Mouse (Mus musculus) thymus, postnatal 4 days (tissue): ENCODE measurements around the gene Rps11.
"Not testable (repeated sequence)": the region's sequence is repeated elsewhere in the genome, so short reads cannot be mapped to it uniquely, and the experiment has no call there.

ENCODE experiments used
- DNase-seq: peaks from one replicate; pipeline ENCODE4 v3.0.0; 2021

Gene Rps11

DNA sequence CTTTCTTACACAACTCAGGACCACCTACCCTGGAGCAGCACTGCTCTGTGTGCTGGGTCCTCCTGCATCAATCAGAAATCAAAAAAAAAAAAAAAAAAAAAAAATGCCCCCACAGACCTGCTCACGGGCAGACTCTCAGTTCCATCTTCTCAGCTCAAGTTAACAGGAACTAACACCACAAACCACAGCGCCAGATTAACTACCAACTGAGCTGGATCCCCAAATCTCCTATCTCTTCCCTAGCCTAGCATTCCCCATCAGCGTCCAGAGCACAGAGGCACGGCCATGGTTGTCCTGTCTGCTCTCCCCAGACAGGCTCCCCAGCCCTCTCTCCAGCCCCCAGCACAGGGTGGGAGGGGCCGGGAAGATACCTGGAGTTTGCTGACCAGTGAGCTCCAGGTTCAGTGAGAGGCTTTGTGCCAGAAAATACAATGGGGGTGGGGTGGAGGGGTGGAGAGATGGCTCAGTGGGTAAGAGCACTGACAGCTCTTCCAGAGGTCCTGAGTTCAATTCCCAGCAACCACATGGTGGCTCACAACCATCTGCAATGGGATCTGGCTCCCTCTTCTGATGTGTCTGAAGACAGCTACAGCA, 17.1 kb downstream of the Rps11 start:
- DNase-seq = no peak

DNA sequence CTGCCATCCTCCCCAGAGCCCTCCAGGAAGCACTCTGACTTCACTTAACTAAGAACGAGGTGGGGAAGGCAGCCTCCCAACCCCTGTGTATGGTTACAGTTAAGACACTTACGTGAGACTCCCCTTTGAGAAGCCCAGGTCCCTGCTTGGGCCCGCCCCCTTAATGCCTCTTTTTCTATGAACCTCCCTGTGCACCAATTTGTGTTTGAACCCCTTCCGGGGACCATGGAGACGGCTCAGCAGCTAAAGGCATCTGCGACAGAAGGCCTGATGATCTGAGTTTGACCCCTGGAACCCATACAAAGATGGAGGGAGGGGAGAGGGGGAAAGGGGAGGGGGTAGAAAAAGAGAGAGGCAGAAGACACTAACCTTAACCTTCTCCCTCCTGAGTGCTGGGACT, 17.8 kb downstream of the Rps11 start:
- DNase-seq = no peak

DNA sequence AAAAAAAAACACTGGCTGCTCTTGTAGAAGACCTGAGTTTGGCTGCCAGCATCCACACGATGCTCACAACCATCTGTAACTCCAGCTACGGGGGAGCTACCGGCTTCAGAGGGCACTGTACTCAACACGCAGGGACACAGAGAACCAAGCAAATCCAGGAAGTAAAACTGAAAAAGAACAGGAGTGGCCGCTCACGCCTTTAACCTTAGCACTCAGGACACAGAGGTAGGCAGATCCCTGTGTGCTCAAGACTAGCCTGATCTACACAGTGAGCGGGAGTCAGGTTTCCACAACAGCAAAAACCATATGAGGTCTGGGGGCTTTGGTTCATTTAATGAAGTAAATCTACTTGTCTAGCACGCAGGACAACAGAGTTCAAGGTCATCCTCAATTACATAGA, 18.7 kb downstream of the Rps11 start:
- DNase-seq = no peak

DNA sequence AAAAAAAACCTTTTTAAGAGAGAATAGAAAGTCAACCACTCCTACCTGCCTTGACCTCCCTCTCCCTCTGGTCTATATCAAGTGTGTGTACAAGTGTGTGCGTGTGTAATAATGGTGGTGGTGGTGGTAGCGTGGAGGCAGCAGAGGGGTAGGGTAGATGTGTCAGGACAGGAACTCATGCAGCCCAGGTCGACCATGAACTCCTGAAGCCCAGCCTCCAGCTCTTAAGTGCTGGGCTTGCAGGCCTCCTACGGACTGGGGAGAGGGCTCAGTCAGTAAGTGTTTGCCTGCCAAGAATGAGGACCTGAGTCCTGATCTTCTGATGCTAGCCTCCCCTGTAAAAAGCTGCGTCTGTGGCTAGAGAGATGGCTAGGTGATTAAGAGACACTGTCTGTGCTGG, 19.3 kb downstream of the Rps11 start:
- DNase-seq = no peak

DNA sequence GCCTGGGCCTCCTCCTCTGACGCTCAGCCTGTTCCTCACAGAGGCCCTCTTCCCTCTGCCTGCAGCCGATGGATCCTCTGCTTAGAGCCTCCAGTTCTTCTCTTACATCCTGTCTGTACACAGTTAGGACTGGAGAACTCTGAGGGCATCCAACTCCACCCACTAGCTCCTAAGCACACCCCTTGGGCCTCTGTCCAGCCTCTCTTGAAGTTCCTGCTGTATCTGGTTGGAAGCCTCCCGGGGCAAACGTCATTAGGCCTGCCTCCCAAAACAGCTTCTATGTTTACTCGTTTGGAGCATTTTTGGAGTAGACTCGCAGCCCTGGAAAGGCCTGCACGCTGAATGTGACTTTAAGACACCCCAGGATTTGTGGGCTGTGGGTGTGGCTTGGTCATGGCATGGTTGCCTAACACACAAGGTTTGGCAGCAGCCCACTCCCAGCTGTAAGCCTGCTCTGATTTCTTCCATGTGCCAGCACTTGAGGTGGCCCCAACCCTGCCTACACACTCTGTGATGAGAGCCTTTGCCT, 20.5 kb downstream of the Rps11 start, which contains the start of gene Fcgrt:
Fcgrt (minus strand) TSS at position 200 of the 529 bp plus-strand sequence.
- no peak for DNase-seq

DNA sequence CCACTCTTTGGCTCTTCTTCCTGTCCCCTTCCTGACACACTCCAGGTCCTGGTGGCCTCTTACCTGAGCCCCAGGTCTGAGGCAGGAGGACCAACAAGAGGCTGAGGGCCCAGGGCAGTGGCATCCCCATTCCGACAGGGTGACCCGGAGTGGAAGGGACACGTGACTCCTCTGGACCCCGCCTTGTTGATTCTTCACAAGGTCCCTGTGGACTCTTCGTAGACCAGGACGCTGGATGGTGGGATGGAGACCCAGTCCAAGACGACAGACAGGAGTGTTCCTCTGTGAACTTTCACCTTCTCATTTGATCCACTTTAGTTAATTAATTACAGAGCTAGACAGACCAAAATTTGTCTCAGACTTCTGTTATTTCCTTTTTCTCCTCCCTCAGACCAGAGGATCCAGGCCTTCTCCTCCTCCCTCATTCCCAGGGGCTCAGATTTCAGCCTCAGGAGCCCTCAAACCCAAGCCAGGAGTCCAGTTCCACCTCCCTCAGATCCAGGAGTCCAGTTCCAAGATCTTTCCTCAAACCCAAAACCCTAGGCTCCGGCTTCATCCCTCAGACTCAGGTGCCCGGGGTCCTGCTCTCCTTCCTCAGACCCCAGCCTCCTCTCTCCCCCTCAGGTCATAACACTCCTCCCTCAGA, 21.2 kb downstream of the Rps11 start:
- DNase-seq = no peak

DNA sequence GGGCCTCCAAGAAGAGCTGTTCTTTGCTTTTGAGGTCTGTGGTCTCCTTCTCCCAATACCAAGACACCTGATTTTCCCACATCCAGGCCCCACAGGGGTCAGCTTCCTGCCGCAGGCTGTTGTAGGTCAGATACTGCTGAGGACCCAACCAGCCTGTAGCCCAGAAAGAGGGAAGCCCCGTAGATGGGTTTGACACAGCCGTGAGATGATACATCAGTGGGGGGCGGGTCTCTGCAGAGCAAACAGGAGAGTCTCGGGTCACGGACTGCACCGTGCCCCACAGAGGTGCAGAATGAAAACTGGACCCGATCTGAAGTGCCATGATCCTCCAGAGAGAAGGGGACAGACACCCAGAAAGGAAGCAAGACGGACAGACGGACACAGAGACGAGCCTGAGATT, 21.8 kb downstream of the Rps11 start:
- DNase-seq = no peak

DNA sequence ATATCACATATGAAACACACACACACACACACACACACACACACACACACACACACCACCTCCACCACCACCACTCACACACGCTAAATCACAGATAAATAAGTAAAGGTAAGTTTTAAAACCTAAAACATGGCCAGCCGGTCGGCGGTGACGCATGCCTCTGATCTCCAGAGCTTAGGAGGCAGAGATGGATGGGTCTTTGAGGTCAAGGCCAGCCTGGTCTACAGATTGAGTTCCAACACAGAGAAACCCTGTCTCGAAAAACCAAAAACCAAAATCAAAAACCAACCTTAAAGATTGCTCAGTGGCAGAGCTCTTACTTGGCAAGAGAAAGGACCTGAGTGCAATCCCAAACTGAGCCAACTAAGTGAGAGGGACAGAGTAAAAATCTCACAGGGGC, 24.2 kb downstream of the Rps11 start:
- no peak for DNase-seq

DNA sequence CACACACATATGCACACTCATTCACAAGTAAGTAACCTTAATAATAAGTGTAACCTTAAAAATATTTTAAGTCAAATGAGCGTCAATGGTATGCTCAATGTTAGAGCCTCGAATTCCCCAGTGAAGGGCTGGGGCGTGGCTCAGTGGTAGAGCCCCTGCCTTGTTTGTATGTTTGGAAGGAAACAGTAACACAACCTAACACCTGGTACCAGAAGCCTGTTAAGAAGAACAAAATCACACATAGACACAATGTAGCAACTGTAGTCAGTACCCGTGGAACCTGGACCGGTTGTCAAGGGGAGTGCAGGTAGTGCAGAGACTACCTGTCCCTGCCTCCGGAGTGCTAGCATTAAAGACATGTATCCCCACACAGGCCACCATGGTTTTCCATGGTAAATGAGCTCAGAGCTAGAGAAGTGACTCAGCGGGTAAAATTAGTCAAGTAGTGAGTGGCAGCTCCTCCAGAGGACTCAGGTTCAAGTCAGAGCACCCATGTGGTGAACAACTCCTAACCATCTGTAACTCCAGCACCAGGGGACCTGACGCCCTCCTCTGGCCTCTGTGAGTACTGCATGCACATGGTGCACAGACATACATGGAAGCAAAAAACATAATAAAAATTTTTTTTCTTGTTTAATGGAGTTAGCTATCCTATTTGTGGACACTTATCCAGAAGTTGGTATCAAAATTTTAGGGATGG, 25.5 kb downstream of the Rps11 start:
- peak; percentile 55 for DNase-seq

DNA sequence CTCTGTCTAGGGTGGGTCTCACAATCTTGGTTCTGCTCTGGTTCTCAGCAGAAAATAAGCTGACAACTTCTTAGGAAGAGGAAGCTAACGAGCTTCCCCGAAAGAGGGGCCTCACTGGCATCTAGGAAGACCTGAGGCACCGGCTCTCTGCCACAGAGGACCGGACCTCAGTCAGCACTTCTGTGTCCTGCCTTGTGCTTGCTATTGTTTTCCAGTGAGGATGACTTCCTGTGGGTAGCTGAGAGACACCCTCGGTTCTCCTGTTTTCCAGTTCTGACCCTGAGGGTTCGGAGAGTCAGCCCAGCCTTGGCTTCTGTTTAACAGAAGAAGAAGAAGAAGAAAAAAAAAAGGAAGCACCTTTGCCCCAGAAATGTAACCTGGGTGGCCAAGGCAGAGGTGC, 26.8 kb downstream of the Rps11 start:
- no peak for DNase-seq

DNA sequence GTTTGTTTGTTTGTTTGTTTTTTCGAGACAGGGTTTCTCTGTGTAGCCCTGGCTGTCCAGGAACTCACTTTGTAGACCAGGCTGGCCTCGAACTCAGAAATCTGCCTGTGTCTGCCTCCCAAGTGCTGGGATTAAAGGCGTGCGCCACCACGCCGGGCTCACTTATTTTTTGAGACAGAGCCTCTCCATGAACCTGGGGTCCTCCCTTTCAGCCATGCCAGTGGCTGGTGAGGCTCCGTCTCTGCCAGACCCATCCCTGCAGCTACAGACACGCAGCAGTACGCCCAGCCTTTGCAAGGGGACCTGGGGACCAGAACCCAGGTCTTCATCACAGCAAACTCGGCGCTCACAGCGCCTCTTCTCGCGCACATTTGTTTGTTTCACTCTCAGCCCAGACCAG, 28.3 kb downstream of the Rps11 start:
- DNase-seq = not testable (repeated sequence)

DNA sequence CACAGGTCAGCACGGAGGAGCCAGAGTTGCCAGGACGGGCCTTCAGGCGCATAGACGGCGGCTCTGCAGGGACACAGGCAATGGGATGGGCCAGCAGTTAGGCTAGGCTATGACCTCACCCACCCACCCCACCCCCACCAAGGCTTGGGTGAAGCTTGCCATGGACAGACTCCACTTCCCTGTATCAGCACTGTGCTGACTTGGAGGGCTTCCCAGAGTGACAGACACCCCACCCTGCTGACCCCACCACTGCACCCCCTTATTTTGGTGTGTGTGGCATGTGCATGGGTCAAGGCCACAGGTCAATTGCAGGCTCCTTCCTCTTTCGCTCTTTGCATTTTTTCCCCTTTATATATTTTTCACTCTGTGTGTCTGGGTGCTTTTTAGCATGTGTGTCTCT, 28.9 kb downstream of the Rps11 start:
- DNase-seq = no peak

DNA sequence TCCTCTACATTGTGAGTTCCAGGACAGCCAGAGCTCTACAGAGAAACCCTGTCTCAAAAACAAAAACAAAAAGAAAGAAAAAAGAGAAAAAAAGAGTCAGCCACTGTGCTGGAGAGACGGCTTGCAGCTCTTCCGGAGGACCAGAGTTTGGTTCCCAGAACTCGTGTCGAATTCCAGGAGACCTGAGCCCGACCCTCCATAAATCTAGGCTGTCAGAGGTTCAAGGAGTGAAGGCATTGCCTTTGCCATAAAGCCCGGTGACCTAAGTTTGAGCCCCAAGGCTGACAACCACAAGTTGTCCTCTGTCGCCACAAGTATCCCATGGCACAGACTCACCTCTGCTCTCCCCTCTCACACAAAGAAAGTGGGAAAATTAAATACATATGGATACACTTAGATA, 30.1 kb downstream of the Rps11 start:
- no peak for DNase-seq

DNA sequence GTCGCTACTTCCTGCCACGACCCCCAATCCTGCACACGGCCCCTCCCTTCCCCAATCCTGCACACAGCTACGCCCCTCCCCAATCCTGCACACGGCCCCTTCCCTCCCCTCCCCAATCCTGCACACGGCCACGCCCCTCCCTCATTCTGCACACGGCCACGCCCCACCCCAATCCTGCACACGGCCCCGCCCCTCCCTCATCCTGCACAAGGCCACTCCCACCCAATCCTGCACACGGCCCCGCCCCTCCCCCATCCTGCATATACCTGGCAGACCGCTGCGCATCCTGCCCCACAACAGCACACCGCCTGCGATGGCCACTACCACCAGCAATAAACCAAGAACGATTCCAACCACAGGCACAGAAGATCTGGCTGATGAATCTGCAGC, 30.7 kb downstream of the Rps11 start:
- DNase-seq = peak; percentile 74

DNA sequence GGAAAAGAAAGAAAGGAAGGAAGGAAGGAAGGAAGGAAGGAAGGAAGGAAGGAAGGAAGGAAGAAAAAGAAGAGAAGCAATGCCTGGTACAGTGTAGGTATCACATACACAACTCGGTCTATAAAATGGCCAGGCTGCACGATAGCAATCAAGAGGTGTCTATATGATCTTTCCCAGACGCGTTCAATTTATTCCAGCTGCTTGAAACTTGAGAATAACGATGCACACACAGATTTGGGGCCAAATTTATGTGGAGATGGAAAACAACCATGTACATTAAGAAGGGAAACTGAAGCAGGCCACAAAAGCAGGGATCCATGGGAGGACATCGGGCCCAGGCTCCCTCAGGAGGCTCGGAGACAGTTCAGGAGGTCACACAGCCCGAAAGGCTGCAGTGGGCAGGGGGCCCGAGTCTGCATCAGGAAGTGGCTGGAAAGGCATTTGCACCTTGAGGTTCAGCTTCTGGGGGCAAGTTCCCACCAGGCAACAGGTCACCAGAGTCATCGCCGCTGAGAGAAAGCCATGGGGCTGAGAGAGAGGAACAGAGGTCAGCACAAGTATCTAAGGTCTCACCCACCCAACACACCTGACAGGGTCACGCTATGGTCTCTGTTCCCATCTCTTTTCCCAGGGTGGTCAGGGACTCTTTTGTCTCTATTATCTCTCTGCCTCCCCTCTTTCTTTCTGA, 31.3 kb downstream of the Rps11 start:
- no peak for DNase-seq

DNA sequence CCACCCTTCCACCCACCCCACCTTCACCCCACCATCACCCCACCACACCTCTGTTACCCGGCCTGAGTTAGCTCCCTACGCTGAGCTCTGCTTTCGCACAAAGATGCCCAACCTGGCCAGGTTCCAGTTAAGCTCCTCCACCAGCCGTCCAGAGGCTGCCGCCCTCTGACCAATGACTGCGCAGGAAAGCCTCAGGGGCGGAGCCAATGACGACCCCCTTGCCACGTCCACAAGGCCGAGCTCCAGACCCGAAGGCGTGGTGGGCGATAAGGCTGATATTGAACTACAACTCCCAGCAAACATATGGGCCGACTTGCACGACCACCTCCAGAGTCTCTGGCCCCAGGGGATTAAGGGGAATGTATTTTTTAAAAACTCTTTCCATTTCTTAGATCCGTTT, 32.2 kb downstream of the Rps11 start, which contains the start of gene Rcn3:
Rcn3 (minus strand) TSS at position 174 of the 400 bp plus-strand sequence.
- DNase-seq = no peak

DNA sequence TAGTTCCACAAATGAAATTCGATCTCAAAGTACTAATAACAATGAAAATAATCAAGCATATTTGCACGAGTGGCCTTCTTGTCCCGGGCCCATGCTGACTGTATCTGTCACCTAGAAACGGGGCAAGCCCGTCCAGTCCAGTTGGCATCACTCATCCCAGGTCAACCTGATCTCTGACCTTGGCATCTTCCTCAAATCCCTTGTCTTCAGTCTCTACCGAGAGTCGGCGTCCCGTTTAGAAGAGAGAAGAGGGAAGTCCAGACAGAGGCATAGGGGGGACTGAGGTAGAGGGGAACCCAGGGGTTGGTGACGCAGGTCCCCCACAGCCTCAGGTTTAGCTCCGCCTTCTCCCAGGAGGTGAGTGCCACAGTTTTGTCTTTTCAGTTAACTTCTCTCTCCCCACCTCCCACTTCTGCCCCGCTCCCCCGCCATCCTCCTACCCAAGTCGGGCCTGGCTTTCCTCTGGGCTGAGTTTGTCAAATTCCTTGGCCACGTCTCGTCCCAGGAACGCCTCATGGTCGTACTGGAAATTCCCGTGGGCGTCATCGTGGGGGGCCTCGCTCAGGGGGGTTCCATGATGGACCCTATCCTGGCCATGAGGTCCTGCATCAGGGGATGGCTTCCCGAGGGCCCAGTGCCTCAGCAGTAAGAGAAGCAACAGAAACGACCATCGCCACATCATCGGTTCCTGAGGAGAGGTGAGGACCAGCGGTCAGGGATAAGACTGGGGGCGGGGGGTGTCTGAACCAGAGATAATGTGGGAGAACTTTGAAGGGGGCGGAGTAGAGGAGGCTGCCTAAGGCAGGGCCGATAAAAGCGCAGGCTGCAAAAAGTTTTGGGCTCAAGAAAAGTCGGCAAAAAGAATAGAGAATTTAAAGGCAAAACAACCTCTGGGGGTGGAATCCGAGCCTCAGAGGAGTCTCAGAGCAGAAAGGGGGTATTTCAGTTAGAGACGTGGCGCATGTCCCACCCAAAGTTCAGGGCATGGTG, 32.9 kb downstream of the Rps11 start:
- DNase-seq = no peak

DNA sequence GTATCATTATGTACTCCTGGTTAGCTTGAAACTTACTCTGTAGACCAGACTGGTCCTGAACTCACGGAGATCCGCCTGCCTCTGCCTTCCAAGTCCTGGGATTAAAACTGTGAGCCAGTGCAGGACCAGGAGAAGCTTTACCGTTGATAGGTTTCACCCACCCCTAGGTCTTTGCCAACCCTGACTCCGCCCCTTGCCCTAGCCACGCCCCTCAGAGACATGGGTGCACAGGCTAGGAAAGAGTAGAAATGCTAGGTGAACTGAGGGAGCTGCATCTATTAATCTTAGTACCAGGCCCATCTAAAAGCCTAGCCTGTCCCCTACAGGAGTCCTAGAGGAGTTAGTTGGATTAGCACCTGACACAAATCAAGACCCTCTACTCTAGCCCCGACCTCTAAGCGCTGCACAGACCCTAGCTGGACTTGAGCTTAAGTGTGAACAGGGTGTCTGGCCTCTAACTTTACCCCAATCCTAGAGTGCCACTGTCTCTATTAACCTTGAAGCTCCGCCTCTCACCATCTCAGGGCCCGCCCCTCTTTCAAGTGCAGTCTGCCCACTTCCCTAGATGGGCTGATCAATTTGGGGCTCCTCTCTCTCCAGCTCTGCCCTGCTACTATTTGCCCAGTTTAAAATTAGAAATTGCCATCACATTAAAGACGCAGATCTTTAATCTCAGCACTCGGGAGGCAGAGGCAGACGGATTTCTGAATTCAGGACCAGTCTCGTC, 33.8 kb downstream of the Rps11 start:
- DNase-seq = peak; percentile 73

DNA sequence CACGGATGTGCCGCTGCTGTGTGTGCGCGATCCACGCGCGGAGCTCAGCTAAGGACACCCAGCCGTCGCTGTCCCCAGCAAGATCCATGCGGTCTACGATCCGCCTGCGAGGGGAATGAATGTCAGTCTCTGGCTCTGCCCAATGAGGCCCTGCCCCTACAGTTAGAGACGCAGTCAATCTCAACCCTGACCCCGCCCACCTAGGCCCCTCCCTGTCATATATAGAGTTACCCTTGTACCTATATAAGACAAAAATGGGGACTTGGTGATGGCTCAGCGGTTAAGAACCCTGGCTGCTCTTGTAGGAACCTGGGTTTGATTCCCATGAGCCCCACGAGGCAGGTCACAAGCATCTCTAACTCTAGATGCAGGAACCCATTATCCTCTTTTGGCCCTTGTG, 35.6 kb downstream of the Rps11 start:
- DNase-seq = no peak

DNA sequence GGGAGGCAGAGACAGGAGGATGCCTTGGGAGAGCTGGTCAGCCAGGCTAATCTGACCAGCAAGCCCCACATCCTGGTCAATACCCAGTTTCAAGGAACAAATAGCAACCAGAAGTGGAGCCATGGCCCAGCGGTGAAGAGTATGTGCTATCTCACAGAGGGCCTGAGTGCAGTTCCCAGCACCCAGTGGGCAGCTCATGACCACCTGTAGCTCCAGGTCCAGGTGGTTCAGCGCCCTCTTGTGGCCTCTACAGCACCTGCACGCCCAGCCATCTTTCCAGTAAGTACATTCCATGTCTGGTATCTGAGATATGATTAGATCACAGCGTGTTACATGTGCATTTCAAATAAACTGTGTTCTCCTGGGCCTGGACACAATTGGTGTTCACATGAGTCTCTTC, 38.2 kb downstream of the Rps11 start:
- DNase-seq = no peak

DNA sequence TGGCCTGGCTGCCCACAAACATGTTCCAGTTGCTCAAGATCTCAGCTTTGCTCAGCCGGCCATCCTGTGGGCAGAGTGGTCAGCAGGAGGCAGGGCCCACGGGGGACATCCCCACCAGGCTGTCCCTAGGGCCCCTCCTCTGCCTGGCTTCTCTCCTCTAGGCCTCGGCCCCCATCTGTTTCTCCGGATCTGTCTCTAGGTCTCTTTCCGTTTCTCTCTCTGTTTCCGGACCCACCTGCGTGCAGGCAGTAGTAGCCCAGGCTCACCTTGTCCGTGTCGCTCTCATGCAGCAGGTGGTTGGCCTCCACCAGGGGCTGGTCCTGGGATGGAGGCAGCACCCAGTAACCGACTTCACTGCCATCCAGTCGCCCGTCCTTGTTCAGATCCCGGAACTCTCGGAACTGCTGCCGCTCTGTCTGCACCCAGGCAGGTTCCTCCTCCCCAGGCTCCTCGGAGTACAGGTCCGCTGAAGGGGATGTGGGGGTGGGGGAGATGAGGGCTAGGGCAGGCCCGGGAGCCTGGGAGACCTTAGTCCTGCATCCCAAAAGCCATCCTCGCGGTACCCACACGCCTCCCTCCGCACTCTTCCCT, 40.8 kb downstream of the Rps11 start:
- DNase-seq = peak; percentile 64
